Mouse (Mus musculus) hindbrain, postnatal 0 days (tissue): ENCODE measurements around the gene Edem1. TPM values are rescaled to one million over a fixed set of nuclear protein-coding genes. Genes with fewer than 3 reads are reported as not detected.

ENCODE experiments used
- ATAC-seq: fragments of 200-750 bp; cut with Nextera tagmentation; 2 replicates; pipeline ENCODE4 v1.8.0; 2017; ENCODE audit warnings: mild to moderate bottlenecking, moderate TSS enrichment, moderate library complexity
- DNase-seq: peaks from one replicate; pipeline ENCODE4 v3.0.0-alpha.2; 2015; ENCODE audit warnings: low spot score
- H3K27ac ChIP-seq: fragments of 300-500 bp; sonication (generic); 2 replicates; pipeline ENCODE4 v1.5.1; 2014; ENCODE audit warnings: mild to moderate bottlenecking
- H3K27me3 ChIP-seq: fragments of 300-500 bp; sonication (generic); 2 replicates; pipeline ENCODE4 v1.6.1; 2014; ENCODE audit warnings: low read length, mixed read lengths; ENCODE audit not compliant: insufficient read depth
- H3K36me3 ChIP-seq: fragments of 300-500 bp; sonication (generic); 2 replicates; pipeline ENCODE4 v1.6.1; 2014; ENCODE audit warnings: low read length, mixed read lengths; ENCODE audit not compliant: insufficient read depth
- H3K4me1 ChIP-seq: fragments of 300-500 bp; sonication (generic); 2 replicates; pipeline ENCODE4 v1.6.1; 2014; ENCODE audit warnings: antibody characterized with exemption, low read length, mixed read lengths; ENCODE audit not compliant: insufficient read depth
- H3K4me2 ChIP-seq: fragments of 300-500 bp; sonication (generic); 2 replicates; pipeline ENCODE4 v1.6.1; 2014; ENCODE audit warnings: low read depth, mild to moderate bottlenecking, low read length, moderate library complexity, mixed read lengths
- H3K4me3 ChIP-seq: fragments of 300-500 bp; sonication (generic); 2 replicates; pipeline ENCODE4 v1.5.1; 2014; ENCODE audit warnings: low read length
- H3K9ac ChIP-seq: fragments of 300-500 bp; sonication (generic); replicated peaks from 2 replicates; pipeline ENCODE4 v1.6.1; 2014; ENCODE audit warnings: mild to moderate bottlenecking, low read length, moderate library complexity, mixed read lengths
- H3K9me3 ChIP-seq: fragments of 300-500 bp; sonication (generic); 2 replicates; pipeline ENCODE4 v1.6.1; 2016; ENCODE audit warnings: low read length, mixed read lengths
- CTCF ChIP-seq: IDR thresholded peaks from 2 replicates; pipeline ENCODE4 v1.5.1; 2016; ENCODE audit warnings: antibody characterized with exemption, control low read depth, low read depth
- WGBS: fragments of 180-500 bp; shearing (Covaris S2); extraction: QIAGEN DNeasy Blood & Tissue Kit; methylation state at CpG from one replicate; pipeline ENCODE4 v1.1.7; 2014; 5-methylcytosine and 5-hydroxymethylcytosine counted together
- polyA plus RNA-seq: library from polyadenylated mRNA; unstranded; fragments of >200 nt; fragmentation: Nextera tagmentation; extraction: Ambion mirVana; gene quantifications from 2 replicates; pipeline ENCODE4 v1.2.1, GENCODE M21; 2015
- total RNA-seq: library from RNA; depleted of rRNA; stranded (reverse); fragments of >200 nt; gene quantifications from 2 replicates; pipeline ENCODE4 v1.2.3, GENCODE M21; 2014

Gene Edem1
- total and polyA plus RNA-seq, 2 experiments from 2014 or later = 5.0 to 13.4 TPM

DNA sequence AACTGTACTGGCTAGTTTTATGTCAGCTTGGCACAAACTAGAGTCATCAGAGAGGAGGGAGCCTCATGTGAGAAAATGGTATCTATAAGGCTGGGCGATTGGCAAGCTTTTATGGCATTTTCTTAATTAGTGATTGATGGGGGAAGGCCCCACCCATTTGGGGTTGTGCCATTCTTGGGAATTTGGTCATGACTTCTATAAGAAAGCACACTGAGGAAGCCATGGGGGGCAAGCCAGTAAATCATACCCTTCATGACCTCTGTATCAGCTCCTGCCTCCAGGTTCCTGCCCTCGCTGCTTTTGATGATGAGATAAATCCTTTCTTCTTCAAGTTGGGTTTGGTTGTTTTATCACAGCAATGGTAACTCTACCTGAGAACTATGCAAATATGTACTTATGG lies 42.0 kb downstream of the Edem1 start:
- H3K9me3 ChIP-seq = no peaks in the 10 kb centered on the region
- H3K4me2 ChIP-seq = no peak overlapping the region
- H3K4me1 ChIP-seq = no peaks in the 10 kb centered on the region
- no peak overlapping the region for H3K27ac ChIP-seq
- H3K27me3 ChIP-seq = no peaks in the 10 kb centered on the region
- ATAC-seq = no peak
- H3K4me3 ChIP-seq = no peak overlapping the region
- TF ChIP-seq CTCF = no peak
- DNase-seq = no peak
- no peak overlapping the region for H3K9ac ChIP-seq
- no peaks in the 10 kb centered on the region for H3K36me3 ChIP-seq
- 89% methylated on average over 2 of the region's 2 CpGs for WGBS

DNA sequence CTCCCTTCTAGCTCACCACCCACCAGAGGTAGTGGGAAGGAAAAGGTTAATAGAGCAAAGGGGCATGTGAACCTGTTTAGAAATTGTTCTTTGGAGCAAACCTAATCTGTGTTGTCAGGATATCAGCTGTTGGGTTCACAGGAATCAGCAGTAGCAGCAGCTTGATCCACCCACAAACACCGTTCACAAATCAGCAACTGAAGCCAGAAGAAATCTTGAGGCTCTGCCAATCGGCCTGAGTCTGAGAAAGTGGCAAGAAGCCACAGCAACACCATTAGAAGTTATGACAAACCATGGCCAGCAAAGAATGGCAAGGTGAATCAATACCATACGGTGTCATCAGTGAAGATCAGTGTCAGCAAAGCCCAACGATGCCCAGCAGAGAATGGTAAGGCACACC lies 42.8 kb downstream of the Edem1 start:
- peak; percentile 44 for DNase-seq
- WGBS = 70% methylated on average over 4 of the region's 4 CpGs
- no peak; the same call in 1 of the 2 replicates for ATAC-seq
- Histone ChIP-seq H3K4me1 (no peaks in the 10 kb centered on the region), H3K27me3 (no peaks in the 10 kb centered on the region), H3K36me3 (no peaks in the 10 kb centered on the region), H3K27ac (no peak overlapping the region), H3K9me3 (no peaks in the 10 kb centered on the region), H3K4me2 (no peak overlapping the region), H3K9ac (no peak overlapping the region), H3K4me3 (no peak overlapping the region)
- TF ChIP-seq CTCF = no peak

DNA sequence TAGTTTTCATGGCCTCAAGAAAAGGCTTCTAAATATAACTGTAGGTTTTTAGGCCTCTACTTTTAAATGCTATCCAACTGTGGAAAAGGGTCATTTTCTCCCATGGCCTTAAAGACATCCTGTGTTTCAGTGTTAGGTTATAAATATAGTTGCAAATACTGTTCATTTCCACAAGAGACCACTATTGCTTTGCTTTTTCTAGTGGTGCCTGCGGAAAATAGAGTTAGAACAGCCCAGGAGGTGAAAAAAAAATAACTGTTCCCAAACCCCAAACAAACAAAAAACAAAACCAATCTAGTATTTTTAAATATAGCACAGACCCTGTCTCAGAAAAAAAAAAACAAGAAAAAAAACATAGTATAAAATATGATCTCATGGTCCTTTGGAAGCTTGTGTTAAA lies 46.9 kb downstream of the Edem1 start:
- DNase-seq = peak; percentile 54

DNA sequence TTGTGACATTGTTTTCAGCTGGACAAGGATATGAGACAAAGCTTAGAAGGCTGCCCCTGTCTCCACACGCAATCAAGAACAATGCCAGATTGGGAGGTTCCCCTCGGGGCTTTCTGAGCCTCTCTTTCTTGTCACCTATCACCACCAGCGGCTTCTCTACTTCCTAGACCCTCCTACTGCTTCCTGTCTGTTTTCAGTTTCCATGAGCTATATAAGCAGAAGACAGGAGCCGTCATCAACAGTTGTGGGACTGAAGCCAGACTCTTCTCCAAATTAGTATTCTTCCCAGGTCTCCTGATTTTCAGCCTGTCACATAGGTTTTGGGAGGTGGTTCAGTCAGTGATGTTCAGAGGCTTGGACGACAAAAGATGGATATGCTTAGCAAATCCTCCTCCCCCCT lies 47.6 kb downstream of the Edem1 start:
- peak; percentile 55 for DNase-seq
- peak overlapping the region; percentile 32; the same call in 1 of the 2 replicates for H3K27ac ChIP-seq
- H3K4me3 ChIP-seq = no peak overlapping the region
- no peaks in the 10 kb centered on the region for H3K9me3 ChIP-seq
- no peak overlapping the region for H3K9ac ChIP-seq
- WGBS = 19% methylated on average over 5 of the region's 5 CpGs
- ATAC-seq = no peak
- TF ChIP-seq CTCF = no peak
- no peaks in the 10 kb centered on the region for H3K36me3 ChIP-seq
- peak overlapping the region; percentile 45 for H3K4me2 ChIP-seq
- H3K4me1 ChIP-seq = no peaks in the 10 kb centered on the region
- H3K27me3 ChIP-seq = no peaks in the 10 kb centered on the region

More for the DNA sequence above, 46.9 kb downstream of the Edem1 start:
- Histone ChIP-seq H3K4me3 (no peak overlapping the region), H3K9ac (no peak overlapping the region), H3K4me1 (no peaks in the 10 kb centered on the region), H3K27ac (no peak overlapping the region; the same call in 1 of the 2 replicates), H3K27me3 (no peaks in the 10 kb centered on the region), H3K9me3 (no peaks in the 10 kb centered on the region), H3K36me3 (no peaks in the 10 kb centered on the region), H3K4me2 (peak overlapping the region; percentile 45; the same call in 1 of the 2 replicates)
- peak; percentile 59 for TF ChIP-seq CTCF
- no peak for ATAC-seq
- 51% methylated on average over 1 of the region's 1 CpGs for WGBS

DNA sequence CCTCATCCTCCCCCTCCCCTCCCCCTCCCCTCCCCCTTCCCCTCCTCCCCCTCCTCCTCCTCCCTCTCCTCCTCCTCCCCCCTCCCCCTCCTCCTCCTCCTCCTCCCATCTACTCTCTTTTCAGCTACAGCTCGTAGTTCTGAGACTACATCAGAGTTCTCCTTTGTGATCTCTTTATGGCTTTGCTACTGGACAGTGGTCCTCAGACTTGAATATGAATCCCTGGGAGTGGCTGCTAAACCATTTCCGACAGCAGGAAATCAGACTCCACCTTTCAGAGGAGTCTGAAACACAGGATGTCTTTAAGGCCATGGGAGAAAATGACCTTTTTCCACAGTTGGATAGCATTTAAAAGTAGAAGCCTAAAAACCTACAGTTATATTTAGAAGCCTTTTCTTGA lies 48.0 kb downstream of the Edem1 start:
- WGBS = 44% methylated on average over 2 of the region's 2 CpGs

DNA sequence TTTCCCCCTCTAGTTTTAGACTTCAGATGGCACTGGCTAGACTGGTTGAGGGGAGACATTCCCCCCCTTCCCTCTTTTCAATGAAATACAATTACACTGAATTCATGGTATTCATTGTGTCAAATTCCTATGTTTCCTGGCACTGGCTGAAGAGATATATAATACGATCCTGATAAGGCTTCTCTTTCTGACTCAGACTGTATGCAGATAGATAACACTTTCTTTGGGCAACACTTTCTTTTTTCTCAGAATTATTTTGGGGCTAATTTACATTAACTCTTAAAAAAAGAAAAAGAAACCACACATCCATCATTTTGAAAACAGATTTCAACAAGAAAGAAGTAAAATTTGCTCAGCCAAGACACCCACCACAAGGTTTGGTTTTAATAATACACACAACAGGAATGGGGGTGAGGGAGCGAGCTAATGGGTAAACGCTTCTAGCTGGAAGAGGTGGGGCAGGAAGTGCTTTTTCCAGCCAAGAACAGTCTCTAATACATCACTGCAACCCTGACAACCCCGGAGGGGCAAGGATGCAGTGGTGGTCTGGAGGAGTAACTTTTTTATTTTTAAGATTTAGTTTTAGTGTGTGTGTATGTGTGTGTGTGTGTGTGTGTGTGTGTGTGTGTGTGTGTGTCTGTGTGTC lies 52.0 kb downstream of the Edem1 start:
- H3K9ac ChIP-seq = no peak overlapping the region
- TF ChIP-seq CTCF = no peak
- no peaks in the 10 kb centered on the region for H3K36me3 ChIP-seq
- 82% methylated on average over 4 of the region's 4 CpGs for WGBS
- no peak overlapping the region for H3K4me3 ChIP-seq
- H3K9me3 ChIP-seq = no peaks in the 10 kb centered on the region
- ATAC-seq (no peak), DNase-seq (no peak)
- H3K27me3 ChIP-seq = no peaks in the 10 kb centered on the region
- no peaks in the 10 kb centered on the region for H3K4me1 ChIP-seq
- no peak overlapping the region for H3K27ac ChIP-seq
- H3K4me2 ChIP-seq = no peak overlapping the region

More for the DNA sequence above, 48.0 kb downstream of the Edem1 start:
- H3K4me2 ChIP-seq = no peak overlapping the region
- DNase-seq (no peak), ATAC-seq (no peak)
- H3K36me3 ChIP-seq = no peaks in the 10 kb centered on the region
- H3K9me3 ChIP-seq = no peaks in the 10 kb centered on the region
- H3K27me3 ChIP-seq = no peaks in the 10 kb centered on the region
- no peaks in the 10 kb centered on the region for H3K4me1 ChIP-seq
- TF ChIP-seq CTCF = no peak
- no peak overlapping the region for H3K9ac ChIP-seq
- no peak overlapping the region for H3K27ac ChIP-seq
- no peak overlapping the region for H3K4me3 ChIP-seq

DNA sequence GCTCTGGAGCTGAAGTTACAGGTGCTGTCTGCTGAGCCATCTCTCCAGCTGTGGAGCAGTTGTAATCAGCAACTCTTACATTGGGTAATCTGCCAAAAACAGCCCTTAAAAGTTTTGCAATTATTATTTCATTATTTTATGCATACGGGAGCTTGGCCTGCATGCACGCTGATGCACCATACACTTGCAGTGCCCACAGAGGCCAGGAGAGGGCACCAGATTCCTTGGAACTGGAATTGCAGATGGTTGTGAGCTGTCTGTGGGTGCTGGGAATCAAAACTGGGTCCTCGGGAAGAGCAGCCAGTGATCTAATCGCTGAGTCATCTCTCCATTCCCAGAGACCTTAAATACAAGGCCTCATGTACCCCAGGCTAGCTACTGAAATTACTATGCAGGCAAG lies 52.6 kb downstream of the Edem1 start:
- H3K4me1 ChIP-seq = no peaks in the 10 kb centered on the region
- peak; percentile 17; the same call in 1 of the 2 replicates for TF ChIP-seq CTCF
- 93% methylated on average over 4 of the region's 4 CpGs for WGBS
- DNase-seq (no peak), ATAC-seq (no peak)
- no peak overlapping the region for H3K4me2 ChIP-seq
- H3K36me3 ChIP-seq = no peaks in the 10 kb centered on the region
- H3K9ac ChIP-seq = no peak overlapping the region
- no peaks in the 10 kb centered on the region for H3K9me3 ChIP-seq
- H3K27me3 ChIP-seq = no peaks in the 10 kb centered on the region
- no peak overlapping the region for H3K27ac ChIP-seq
- H3K4me3 ChIP-seq = no peak overlapping the region
